Mouse (Mus musculus) ES-Bruce4 (cell line): ENCODE results near the gene Selenof.

Experiments used
- CTCF ChIP-seq: IDR thresholded peaks from one replicate; pipeline ENCODE4 v1.8.1; 2011; ENCODE audit warnings: low read depth, low read length
- EP300 ChIP-seq: IDR thresholded peaks from 2 replicates; pipeline ENCODE4 v1.6.1; 2011; ENCODE audit warnings: low read depth, low read length; ENCODE audit not compliant: insufficient read depth
- POLR2A ChIP-seq: IDR thresholded peaks from one replicate; pipeline ENCODE4 v1.8.1; 2011; ENCODE audit warnings: low read length; ENCODE audit not compliant: insufficient read depth

GRCm38 (mm10) chr3:144556625-144557324 is 13.3 kb upstream of the Selenof start:
- no peak for TF ChIP-seq POLR2A
- no peak for TF ChIP-seq EP300
- no peak for TF ChIP-seq CTCF
